Mouse (Mus musculus) embryonic facial prominence, embryonic 11.5 days (tissue): ENCODE data around the gene Gm36864. TPM values are rescaled to one million over a fixed set of nuclear protein-coding genes. Genes with fewer than 3 reads are reported as not detected.

Source experiments
- ATAC-seq: fragments of 200-750 bp; cut with Nextera tagmentation; replicated peaks from 2 replicates; pipeline ENCODE4 v1.8.0; 2017; ENCODE audit warnings: low read depth; ENCODE audit not compliant: insufficient number of reproducible peaks, low FRiP score, low TSS enrichment
- DNase-seq: peaks from one replicate; pipeline ENCODE4 v3.0.0-alpha.2; 2015; ENCODE audit warnings: low spot score
- H3K27ac ChIP-seq: fragments of 300-500 bp; sonication (generic); replicated peaks from 2 replicates; pipeline ENCODE4 v1.5.1; 2014; ENCODE audit warnings: mild to moderate bottlenecking, low read depth, low read length, control low read depth
- H3K27me3 ChIP-seq: fragments of 300-500 bp; sonication (generic); 2 replicates; pipeline ENCODE4 v1.6.1; 2014; ENCODE audit warnings: mild to moderate bottlenecking, low read length, moderate library complexity, mixed read lengths; ENCODE audit not compliant: control insufficient read depth, insufficient read depth
- H3K36me3 ChIP-seq: fragments of 300-500 bp; sonication (generic); replicated peaks from 2 replicates; pipeline ENCODE4 v1.6.1; 2014; ENCODE audit warnings: low read depth, mild to moderate bottlenecking, low read length, moderate library complexity, mixed read lengths; ENCODE audit not compliant: control insufficient read depth, insufficient read depth
- H3K4me1 ChIP-seq: fragments of 300-500 bp; sonication (generic); 2 replicates; pipeline ENCODE4 v1.6.1; 2014; ENCODE audit warnings: low read length, mixed read lengths; ENCODE audit not compliant: control insufficient read depth, insufficient read depth
- H3K4me2 ChIP-seq: fragments of 300-500 bp; sonication (generic); 2 replicates; pipeline ENCODE4 v1.6.1; 2014; ENCODE audit warnings: low read depth, mild to moderate bottlenecking, control low read depth, low read length, moderate library complexity
- H3K4me3 ChIP-seq: fragments of 300-500 bp; sonication (generic); 2 replicates; pipeline ENCODE4 v1.5.1; 2014; ENCODE audit warnings: low read depth, low read length, control low read depth
- H3K9ac ChIP-seq: fragments of 300-500 bp; sonication (generic); replicated peaks from 2 replicates; pipeline ENCODE4 v1.6.1; 2014; ENCODE audit warnings: mild to moderate bottlenecking, control low read depth, low read length
- H3K9me3 ChIP-seq: fragments of 300-500 bp; sonication (generic); replicated peaks from 2 replicates; pipeline ENCODE4 v1.6.1; 2016; ENCODE audit warnings: mild to moderate bottlenecking, low read length, inconsistent platforms, mixed read lengths; ENCODE audit not compliant: control insufficient read depth
- WGBS: fragments of 180-500 bp; shearing (Covaris S2); extraction: QIAGEN DNeasy Blood & Tissue Kit; methylation state at CpG from one replicate; pipeline ENCODE4 v1.1.7; 2014; 5-methylcytosine and 5-hydroxymethylcytosine counted together
- polyA plus RNA-seq: library from polyadenylated mRNA; unstranded; fragments of >200 nt; fragmentation: Nextera tagmentation; extraction: Ambion mirVana; gene quantifications from 2 replicates; pipeline ENCODE4 v1.2.1, GENCODE M21; 2014

Gm36864 gene
- polyA plus RNA-seq, 1 experiment from 2014 or later = not detected

GRCm38 (mm10) chr7:44275546-44275945 lies 39.6 kb downstream of the Gm36864 start:
- H3K36me3 ChIP-seq = no peaks in the 10 kb centered on the region
- H3K27me3 ChIP-seq = no peaks in the 10 kb centered on the region
- no peaks in the 10 kb centered on the region for H3K9me3 ChIP-seq
- H3K4me3 ChIP-seq = no peak overlapping the region
- no peak overlapping the region for H3K4me2 ChIP-seq
- 75% methylated on average over 3 of the region's 3 CpGs for WGBS
- no peaks in the 10 kb centered on the region for H3K4me1 ChIP-seq
- no peak overlapping the region for H3K27ac ChIP-seq
- ATAC-seq (no peak), DNase-seq (no peak)
- H3K9ac ChIP-seq = no peak overlapping the region

GRCm38 (mm10) chr7:44276461-44277249 lies 40.7 kb downstream of the Gm36864 start:
- Histone ChIP-seq H3K4me2 (no peak overlapping the region), H3K9me3 (no peaks in the 10 kb centered on the region), H3K9ac (no peak overlapping the region), H3K27me3 (no peaks in the 10 kb centered on the region), H3K36me3 (no peaks in the 10 kb centered on the region), H3K4me3 (no peak overlapping the region), H3K4me1 (no peaks in the 10 kb centered on the region), H3K27ac (no peak overlapping the region)
- WGBS = 79% methylated on average over 8 of the region's 10 CpGs
- DNase-seq (no peak), ATAC-seq (no peak)

DNA sequence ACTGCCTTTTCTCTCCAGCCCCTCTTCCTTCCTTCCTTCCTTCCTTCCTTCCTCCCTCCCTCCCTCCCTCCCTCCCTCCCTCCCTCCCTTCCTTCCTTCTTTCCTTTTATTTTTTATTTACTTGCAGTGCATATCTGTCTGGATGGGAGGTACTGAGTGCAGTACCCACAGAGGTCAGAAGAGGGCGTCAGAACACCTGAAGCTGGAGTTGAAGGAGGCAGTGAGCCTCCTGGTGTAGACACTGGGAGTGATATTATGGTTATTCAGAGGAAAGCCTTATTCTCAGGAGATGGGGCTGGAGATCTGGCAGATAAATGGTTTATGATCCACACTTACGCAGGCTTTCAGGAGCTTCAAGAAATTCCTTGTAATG lies 41.3 kb downstream of the Gm36864 start:
- no peak overlapping the region for H3K4me3 ChIP-seq
- no peaks in the 10 kb centered on the region for H3K27me3 ChIP-seq
- no peak overlapping the region for H3K9ac ChIP-seq
- no peaks in the 10 kb centered on the region for H3K4me1 ChIP-seq
- no peak overlapping the region for H3K4me2 ChIP-seq
- H3K9me3 ChIP-seq = no peaks in the 10 kb centered on the region
- ATAC-seq (no peak), DNase-seq (no peak)
- no peak overlapping the region for H3K27ac ChIP-seq
- 42% methylated on average over 2 of the region's 2 CpGs for WGBS
- no peaks in the 10 kb centered on the region for H3K36me3 ChIP-seq

DNA sequence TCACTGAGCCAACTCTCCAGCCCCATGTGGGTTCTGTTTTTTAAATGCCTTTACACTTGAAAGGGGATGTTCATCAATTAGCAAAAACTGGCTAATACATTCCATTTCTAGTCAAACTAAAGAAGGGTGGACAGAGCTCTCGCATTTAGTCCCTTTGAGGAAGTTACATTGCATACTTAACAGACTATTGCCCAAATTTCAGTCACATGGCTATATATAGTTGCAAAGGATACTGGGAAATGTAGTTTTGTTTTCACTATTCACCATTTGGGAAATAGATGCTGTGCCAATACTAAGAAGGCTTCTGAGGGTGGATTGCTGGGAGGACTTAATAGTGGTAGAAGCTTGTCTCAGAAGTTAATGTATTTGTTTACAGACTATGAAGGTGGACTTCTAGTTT lies 45.0 kb downstream of the Gm36864 start:
- H3K9ac ChIP-seq = no peak overlapping the region
- H3K9me3 ChIP-seq = no peaks in the 10 kb centered on the region
- ATAC-seq (no peak), DNase-seq (no peak)
- no peaks in the 10 kb centered on the region for H3K27me3 ChIP-seq
- WGBS = 64% methylated on average over 1 of the region's 1 CpGs
- no peaks in the 10 kb centered on the region for H3K36me3 ChIP-seq
- H3K27ac ChIP-seq = no peak overlapping the region
- no peaks in the 10 kb centered on the region for H3K4me1 ChIP-seq
- no peak overlapping the region for H3K4me3 ChIP-seq
- H3K4me2 ChIP-seq = no peak overlapping the region

- Histone ChIP-seq H3K27me3 (no peaks in the 10 kb centered on the region), H3K36me3 (no peaks in the 10 kb centered on the region), H3K9me3 (no peaks in the 10 kb centered on the region), H3K4me1 (no peaks in the 10 kb centered on the region), H3K4me2 (no peak overlapping the region), H3K9ac (no peak overlapping the region), H3K27ac (no peak overlapping the region), H3K4me3 (no peak overlapping the region)
- 78% methylated on average over 7 of the region's 7 CpGs for WGBS
- no peak for ATAC-seq
- DNase-seq = no peak
Observed at GRCm38 (mm10) chr7:44281586-44281985, 45.6 kb downstream of the Gm36864 start.

- Histone ChIP-seq H3K9ac (no peak overlapping the region), H3K4me3 (no peak overlapping the region), H3K27ac (no peak overlapping the region), H3K4me2 (no peak overlapping the region), H3K36me3 (no peaks in the 10 kb centered on the region), H3K4me1 (no peaks in the 10 kb centered on the region), H3K27me3 (no peaks in the 10 kb centered on the region), H3K9me3 (no peaks in the 10 kb centered on the region)
- ATAC-seq = no peak
- WGBS = 72% methylated on average over 7 of the region's 7 CpGs
- DNase-seq = no peak
Observed at GRCm38 (mm10) chr7:44287760-44288159, 51.8 kb downstream of the Gm36864 start.

- no peak overlapping the region for H3K4me2 ChIP-seq
- 76% methylated on average over 4 of the region's 4 CpGs for WGBS
- no peaks in the 10 kb centered on the region for H3K9me3 ChIP-seq
- no peaks in the 10 kb centered on the region for H3K36me3 ChIP-seq
- H3K4me1 ChIP-seq = no peaks in the 10 kb centered on the region
- H3K27me3 ChIP-seq = no peaks in the 10 kb centered on the region
- DNase-seq (no peak), ATAC-seq (no peak)
- H3K9ac ChIP-seq = no peak overlapping the region
- H3K4me3 ChIP-seq = no peak overlapping the region
- H3K27ac ChIP-seq = no peak overlapping the region
Observed at GRCm38 (mm10) chr7:44290986-44291385, 55.0 kb downstream of the Gm36864 start.

- Histone ChIP-seq H3K4me2 (no peak overlapping the region), H3K27me3 (no peaks in the 10 kb centered on the region), H3K4me3 (no peak overlapping the region), H3K9me3 (no peaks in the 10 kb centered on the region), H3K36me3 (no peaks in the 10 kb centered on the region), H3K4me1 (no peaks in the 10 kb centered on the region), H3K27ac (no peak overlapping the region), H3K9ac (no peak overlapping the region)
- 49% methylated on average over 4 of the region's 4 CpGs for WGBS
- no peak for ATAC-seq
- DNase-seq = no peak
Observed at GRCm38 (mm10) chr7:44291418-44291817, 55.4 kb downstream of the Gm36864 start.
